Mouse (Mus musculus): ENCODE data around the gene Lgals3bp. TPM values are rescaled to one million over a fixed set of nuclear protein-coding genes. Genes with fewer than 3 reads are reported as not detected.

The Lgals3bp gene
- polyA plus RNA-seq, 1 experiment from 2014 or later, result 4.3 TPM

- Histone ChIP-seq H3K4me1 (replicated peaks) (peaks cover 64% of the 10 kb centered on the region), H3K27ac (peak overlapping the region; percentile 89), H3K36me3 (no peaks in the 10 kb centered on the region), H3K27me3 (no peaks in the 10 kb centered on the region; the same call in 1 of the 2 replicates), H3K9me3 (no peaks in the 10 kb centered on the region), H3K4me3 (replicated peaks) (no peak overlapping the region), H3K4me2 (peak overlapping the region; percentile 45), H3K9ac (replicated peaks) (0 out of 2 replicates have a peak overlapping the region, but pooled peaks have one; percentile 32)
- WGBS, result 86% methylated on average over 1 of the region's 1 CpGs
- no peak for ATAC-seq (ENCODE audit: insufficient number of reproducible peaks, insufficient read depth, low FRiP score, low TSS enrichment, low read depth)
Measured at GRCm38 (mm10) chr11:118362501-118362900, 39.4 kb downstream of the Lgals3bp start.

DNA sequence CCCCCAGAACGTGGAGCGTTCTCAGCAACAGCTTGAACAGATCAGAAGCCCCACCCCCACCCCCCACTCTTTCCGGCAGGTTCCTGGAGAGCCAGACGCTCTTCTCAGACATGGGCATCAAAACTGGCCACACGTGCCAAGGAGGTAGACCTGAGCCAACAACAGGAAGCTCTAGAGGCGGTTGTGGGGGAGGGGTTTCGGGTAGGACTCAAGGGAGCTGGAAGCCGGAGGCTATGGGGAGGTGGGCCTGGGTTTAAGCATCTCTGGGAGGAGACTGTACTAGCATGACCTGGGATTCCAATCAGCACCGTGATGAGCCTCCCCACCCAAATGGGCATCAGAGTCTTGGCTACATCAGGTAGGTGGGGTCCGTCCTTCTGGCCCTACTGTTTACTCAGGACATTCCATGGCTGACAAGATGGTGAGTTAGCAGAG lies 41.0 kb downstream of the Lgals3bp start:
- 0 out of 2 replicates have a peak overlapping the region, but pooled peaks have one; percentile 23 for H3K9ac ChIP-seq (replicated peaks)
- H3K4me1 ChIP-seq (replicated peaks), result peaks cover 59% of the 10 kb centered on the region
- H3K4me3 ChIP-seq (replicated peaks), result no peak overlapping the region
- WGBS, result 65% methylated on average over 10 of the region's 10 CpGs
- H3K4me2 ChIP-seq, result no peak overlapping the region
- no peak overlapping the region for H3K27ac ChIP-seq
- H3K9me3 ChIP-seq, result no peaks in the 10 kb centered on the region
- H3K27me3 ChIP-seq, result no peaks in the 10 kb centered on the region; the same call in 1 of the 2 replicates
- ATAC-seq (ENCODE audit: insufficient number of reproducible peaks, insufficient read depth, low FRiP score, low TSS enrichment, low read depth), result no peak
- no peaks in the 10 kb centered on the region for H3K36me3 ChIP-seq

GRCm38 (mm10) chr11:118360491-118360890 lies 41.4 kb downstream of the Lgals3bp start:
- ATAC-seq (ENCODE audit: insufficient number of reproducible peaks, insufficient read depth, low FRiP score, low TSS enrichment, low read depth), result no peak
- no peak overlapping the region for H3K4me3 ChIP-seq (replicated peaks)
- no peaks in the 10 kb centered on the region; the same call in 1 of the 2 replicates for H3K27me3 ChIP-seq
- no peak overlapping the region for H3K9ac ChIP-seq (replicated peaks)
- H3K4me2 ChIP-seq, result no peak overlapping the region
- WGBS, result 82% methylated on average over 7 of the region's 7 CpGs
- no peaks in the 10 kb centered on the region for H3K9me3 ChIP-seq
- no peaks in the 10 kb centered on the region for H3K36me3 ChIP-seq
- peaks cover 59% of the 10 kb centered on the region for H3K4me1 ChIP-seq (replicated peaks)
- no peak overlapping the region for H3K27ac ChIP-seq

DNA sequence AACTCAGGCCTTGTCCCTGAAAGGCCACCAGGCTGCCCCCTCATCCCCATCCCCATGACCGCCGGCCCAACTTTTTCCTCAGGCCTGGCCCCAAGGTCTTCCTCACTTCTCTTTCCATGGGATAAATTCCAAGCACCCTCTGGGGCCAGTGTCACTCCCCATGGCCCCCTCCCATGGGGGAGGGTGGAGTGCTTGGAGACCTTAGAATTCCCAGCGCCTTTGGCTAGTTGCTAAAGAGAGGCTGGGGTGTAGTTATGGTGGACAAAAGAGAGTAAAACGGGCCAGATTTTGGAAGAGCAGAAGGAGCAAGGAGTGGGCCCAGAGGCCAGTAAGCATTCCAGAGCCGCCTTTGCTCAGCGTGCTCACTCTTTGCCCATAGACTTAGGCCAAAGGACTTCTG lies 46.3 kb downstream of the Lgals3bp start, which contains the start of gene Timp2:
Gene Timp2 (minus strand): TSS at position 101 of the 400 bp plus-strand sequence.
- Histone ChIP-seq H3K36me3 (peaks cover 17% of the 10 kb centered on the region), H3K4me2 (peak within 1 kb of the TSS; percentile 85), H3K4me1 (replicated peaks) (peaks cover 42% of the 10 kb centered on the region), H3K9ac (replicated peaks) (peak within 1 kb of the TSS; percentile 98), H3K4me3 (replicated peaks) (peak within 1 kb of the TSS; percentile 88), H3K9me3 (no peaks in the 10 kb centered on the region), H3K27ac (peak within 1 kb of the TSS; percentile 95), H3K27me3 (no peaks in the 10 kb centered on the region; the same call in 1 of the 2 replicates)
- ATAC-seq (ENCODE audit: insufficient number of reproducible peaks, insufficient read depth, low FRiP score, low TSS enrichment, low read depth), result no peak
- WGBS, result 35% methylated on average over 6 of the region's 6 CpGs

GRCm38 (mm10) chr11:118355205-118355604 lies 46.7 kb downstream of the Lgals3bp start:
- peak overlapping the region; percentile 88 for H3K4me3 ChIP-seq (replicated peaks)
- H3K9ac ChIP-seq (replicated peaks), result peak overlapping the region; percentile 98
- peak overlapping the region; percentile 95 for H3K27ac ChIP-seq
- H3K4me2 ChIP-seq, result peak overlapping the region; percentile 85
- H3K27me3 ChIP-seq, result no peaks in the 10 kb centered on the region; the same call in 1 of the 2 replicates
- peaks cover 17% of the 10 kb centered on the region for H3K36me3 ChIP-seq
- H3K4me1 ChIP-seq (replicated peaks), result peaks cover 38% of the 10 kb centered on the region
- ATAC-seq (ENCODE audit: insufficient number of reproducible peaks, insufficient read depth, low FRiP score, low TSS enrichment, low read depth), result peak; percentile 89
- no peaks in the 10 kb centered on the region for H3K9me3 ChIP-seq
- WGBS, result under 1% methylated on average over 40 of the region's 43 CpGs

DNA sequence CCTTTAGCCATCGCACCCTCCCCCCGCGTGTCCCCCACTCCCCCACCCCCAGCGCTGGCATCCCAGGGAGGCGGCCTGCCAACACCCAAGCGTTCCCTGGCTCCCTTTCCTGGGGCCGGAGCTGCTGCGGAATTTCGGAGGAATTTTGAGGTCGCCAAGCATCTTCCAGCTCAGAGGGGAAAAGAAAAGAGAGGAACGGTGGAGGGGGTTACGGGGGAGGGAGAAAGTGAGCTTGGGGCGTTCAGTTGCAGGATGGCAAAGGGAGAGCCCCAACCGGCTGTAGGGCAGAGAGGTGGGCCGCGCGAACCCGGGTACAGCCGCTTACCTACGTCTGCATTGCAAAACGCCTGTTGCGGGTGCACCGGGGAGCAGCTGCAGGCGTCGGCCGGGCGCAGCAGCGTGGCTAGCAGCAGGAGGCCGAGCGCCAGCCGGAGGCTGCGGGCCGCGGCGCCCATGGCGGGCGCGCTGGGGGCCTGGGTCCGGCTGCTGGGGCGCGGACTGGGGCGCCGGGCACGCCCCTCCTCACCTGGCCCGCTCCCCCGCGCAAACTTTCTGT lies 47.2 kb downstream of the Lgals3bp start:
- H3K4me1 ChIP-seq (replicated peaks), result peaks cover 42% of the 10 kb centered on the region
- under 1% methylated on average over 42 of the region's 47 CpGs for WGBS

DNA sequence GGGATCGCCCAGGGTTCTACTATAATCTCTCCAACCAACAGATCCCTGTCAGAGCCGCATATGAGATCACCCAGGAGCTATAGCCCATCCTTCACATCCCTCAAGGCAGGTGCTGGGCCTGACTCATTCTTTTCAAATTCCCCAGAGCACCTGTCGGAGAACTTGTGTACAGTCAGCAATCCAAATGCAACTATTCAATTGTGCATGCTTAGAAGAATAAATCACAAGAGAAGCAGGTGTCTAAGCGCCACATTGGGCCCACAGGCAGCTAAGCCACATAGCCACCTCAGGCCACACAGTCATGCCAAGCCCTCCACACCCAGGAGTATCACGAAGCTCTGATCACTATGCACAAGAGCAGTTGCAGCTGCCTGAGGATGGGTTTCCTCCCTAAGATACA lies 52.4 kb downstream of the Lgals3bp start:
- WGBS, result 88% methylated on average over 5 of the region's 5 CpGs
- Histone ChIP-seq H3K4me1 (replicated peaks) (peaks cover 61% of the 10 kb centered on the region), H3K9me3 (no peaks in the 10 kb centered on the region), H3K27ac (peak overlapping the region; percentile 56), H3K4me3 (replicated peaks) (no peak overlapping the region), H3K4me2 (no peak overlapping the region), H3K9ac (replicated peaks) (no peak overlapping the region), H3K36me3 (peaks cover 23% of the 10 kb centered on the region), H3K27me3 (no peaks in the 10 kb centered on the region)
- ATAC-seq (ENCODE audit: insufficient number of reproducible peaks, insufficient read depth, low FRiP score, low TSS enrichment, low read depth), result no peak

More for the DNA sequence above, 47.2 kb downstream of the Lgals3bp start:
- peak overlapping the region; percentile 95 for H3K27ac ChIP-seq
- peak overlapping the region; percentile 85 for H3K4me2 ChIP-seq
- H3K27me3 ChIP-seq, result no peaks in the 10 kb centered on the region; the same call in 1 of the 2 replicates
- H3K9ac ChIP-seq (replicated peaks), result peak overlapping the region; percentile 98
- ATAC-seq (ENCODE audit: insufficient number of reproducible peaks, insufficient read depth, low FRiP score, low TSS enrichment, low read depth), result peak; percentile 6; the same call in 1 of the 2 replicates
- H3K36me3 ChIP-seq, result peaks cover 17% of the 10 kb centered on the region
- no peaks in the 10 kb centered on the region for H3K9me3 ChIP-seq
- peak overlapping the region; percentile 88 for H3K4me3 ChIP-seq (replicated peaks)

DNA sequence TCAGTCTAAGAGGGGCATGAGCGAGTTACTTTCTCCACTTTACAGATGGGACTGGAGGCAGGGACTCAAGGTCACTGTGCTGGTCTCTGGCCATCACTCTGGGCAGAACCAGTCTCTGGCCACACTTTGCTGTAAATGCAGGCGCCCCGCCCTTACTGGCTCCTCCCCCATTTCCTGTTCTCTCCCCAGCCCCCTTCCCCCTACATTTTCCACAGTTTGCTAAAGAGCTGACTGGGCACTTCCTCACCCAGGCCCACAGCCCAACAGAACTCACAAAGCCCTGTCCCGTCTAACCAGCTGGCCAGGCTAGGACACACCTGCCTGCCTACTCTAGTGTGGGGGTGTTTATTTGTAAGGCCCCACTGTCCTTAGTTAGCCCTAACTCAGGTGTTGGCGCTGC lies 53.0 kb downstream of the Lgals3bp start:
- WGBS, result 33% methylated on average over 5 of the region's 5 CpGs

DNA sequence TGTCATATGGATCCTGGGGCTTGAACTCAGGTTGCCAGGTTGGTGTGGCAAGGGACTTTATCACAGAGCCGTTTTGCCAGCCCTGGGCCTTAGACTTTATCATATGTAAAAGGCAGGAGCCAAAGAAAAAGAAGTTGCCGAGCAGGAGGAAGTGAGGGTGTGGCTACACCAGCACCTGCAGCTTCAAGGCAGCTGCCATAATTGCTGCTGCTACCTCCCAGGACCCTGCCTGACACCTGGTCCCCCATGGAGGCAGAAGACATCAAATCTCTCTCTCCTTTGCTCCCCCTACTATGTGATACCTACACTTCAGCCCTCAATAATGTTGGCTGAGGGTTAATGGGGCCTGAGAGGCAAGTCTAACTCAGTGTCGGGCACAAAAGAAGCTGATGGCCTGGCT lies 53.5 kb downstream of the Lgals3bp start:
- peaks cover 23% of the 10 kb centered on the region for H3K36me3 ChIP-seq
- WGBS, result 51% methylated on average over 3 of the region's 3 CpGs
- no peak for ATAC-seq (ENCODE audit: insufficient number of reproducible peaks, insufficient read depth, low FRiP score, low TSS enrichment, low read depth)
- peaks cover 57% of the 10 kb centered on the region for H3K4me1 ChIP-seq (replicated peaks)
- H3K4me2 ChIP-seq, result no peak overlapping the region
- H3K9me3 ChIP-seq, result no peaks in the 10 kb centered on the region
- H3K9ac ChIP-seq (replicated peaks), result no peak overlapping the region
- no peak overlapping the region for H3K4me3 ChIP-seq (replicated peaks)
- H3K27ac ChIP-seq, result peak overlapping the region; percentile 56
- H3K27me3 ChIP-seq, result no peaks in the 10 kb centered on the region

More for the DNA sequence above, 53.0 kb downstream of the Lgals3bp start:
- no peaks in the 10 kb centered on the region for H3K27me3 ChIP-seq
- no peak overlapping the region for H3K9ac ChIP-seq (replicated peaks)
- H3K4me2 ChIP-seq, result 0 out of 2 replicates have a peak overlapping the region, but pooled peaks have one; percentile 3
- peak overlapping the region; percentile 56 for H3K27ac ChIP-seq
- no peak overlapping the region for H3K4me3 ChIP-seq (replicated peaks)
- no peak; the same call in 1 of the 2 replicates for ATAC-seq (ENCODE audit: insufficient number of reproducible peaks, insufficient read depth, low FRiP score, low TSS enrichment, low read depth)
- H3K4me1 ChIP-seq (replicated peaks), result peaks cover 57% of the 10 kb centered on the region
- H3K36me3 ChIP-seq, result peaks cover 23% of the 10 kb centered on the region
- no peaks in the 10 kb centered on the region for H3K9me3 ChIP-seq

DNA sequence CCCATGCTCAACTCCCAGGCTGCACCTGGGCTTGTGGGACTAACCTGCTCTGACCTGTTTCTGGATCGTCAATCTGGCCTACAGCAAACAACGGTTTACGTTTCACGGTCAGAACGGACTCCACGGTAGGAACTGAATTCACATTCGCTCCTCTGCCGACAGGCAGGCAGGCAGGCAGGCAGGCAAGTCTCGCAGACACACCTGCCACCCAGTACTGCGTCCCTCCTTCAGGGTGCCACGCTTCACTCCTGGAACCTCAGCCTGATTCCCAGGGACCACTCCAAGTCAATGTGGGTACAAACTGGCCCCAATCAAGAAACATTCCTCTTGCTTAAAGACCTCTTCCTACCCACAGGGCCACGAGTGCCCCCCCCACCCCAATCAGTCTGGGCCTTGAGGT lies 54.0 kb downstream of the Lgals3bp start:
- H3K9ac ChIP-seq (replicated peaks), result no peak overlapping the region
- H3K4me1 ChIP-seq (replicated peaks), result peaks cover 56% of the 10 kb centered on the region
- H3K27ac ChIP-seq, result no peak overlapping the region
- no peak for ATAC-seq (ENCODE audit: insufficient number of reproducible peaks, insufficient read depth, low FRiP score, low TSS enrichment, low read depth)
- no peaks in the 10 kb centered on the region for H3K9me3 ChIP-seq
- H3K36me3 ChIP-seq, result peaks cover 23% of the 10 kb centered on the region
- H3K27me3 ChIP-seq, result no peaks in the 10 kb centered on the region
- no peak overlapping the region for H3K4me3 ChIP-seq (replicated peaks)
- WGBS, result 87% methylated on average over 12 of the region's 12 CpGs
- no peak overlapping the region for H3K4me2 ChIP-seq

GRCm38 (mm10) chr11:118347391-118347790 lies 54.5 kb downstream of the Lgals3bp start:
- 93% methylated on average over 2 of the region's 2 CpGs for WGBS

More at GRCm38 (mm10) chr11:118347391-118347790, 54.5 kb downstream of the Lgals3bp start:
- Histone ChIP-seq H3K27me3 (no peaks in the 10 kb centered on the region), H3K9ac (replicated peaks) (no peak overlapping the region), H3K27ac (no peak overlapping the region), H3K9me3 (no peaks in the 10 kb centered on the region), H3K36me3 (peaks cover 21% of the 10 kb centered on the region), H3K4me1 (replicated peaks) (peaks cover 56% of the 10 kb centered on the region), H3K4me3 (replicated peaks) (no peak overlapping the region), H3K4me2 (no peak overlapping the region)
- no peak for ATAC-seq (ENCODE audit: insufficient number of reproducible peaks, insufficient read depth, low FRiP score, low TSS enrichment, low read depth)

Data from limb, embryonic 12.5 days (tissue).